Mouse (Mus musculus): ENCODE measurements around the gene Olfr718-ps1.

Gene Olfr718-ps1

DNA sequence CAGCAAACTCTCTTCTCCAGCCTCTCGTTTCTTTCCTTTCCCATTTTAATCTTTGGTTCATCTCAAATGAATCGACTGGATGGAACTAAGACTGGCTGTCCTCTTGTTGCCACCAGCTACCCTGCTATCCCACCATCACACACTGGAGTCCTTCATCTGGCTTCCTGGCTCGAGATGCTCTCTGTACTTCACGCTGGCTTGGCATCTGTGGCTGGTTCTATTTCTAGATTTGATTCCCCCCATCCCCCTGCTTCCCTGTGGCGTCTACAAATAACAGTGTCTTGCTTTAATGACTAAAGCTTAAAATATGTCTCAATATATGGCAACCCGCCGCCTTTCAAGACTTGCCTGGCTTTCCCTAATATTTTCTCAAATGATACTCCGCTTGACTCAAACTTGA lies 19.5 kb downstream of the Olfr718-ps1 start:
- CTCF ChIA-PET, result no interaction called here

- CTCF ChIA-PET, result no interaction called here
Measured at GRCm38 (mm10) chr5:143126908-143127307, 20.5 kb downstream of the Olfr718-ps1 start.

GRCm38 (mm10) chr5:143126089-143126488 lies 21.3 kb downstream of the Olfr718-ps1 start:
- CTCF ChIA-PET, result interaction anchor here (0.6 kb wide), 1 partner anchor 440 kb away, joined by 3 read pairs; no protein-coding TSS in a partner anchor

- CTCF ChIA-PET, result no interaction called here
Measured at GRCm38 (mm10) chr5:143125601-143126000, 21.8 kb downstream of the Olfr718-ps1 start.

GRCm38 (mm10) chr5:143124805-143125378 lies 22.5 kb downstream of the Olfr718-ps1 start:
- CTCF ChIA-PET, result no interaction called here

GRCm38 (mm10) chr5:143122673-143123072 lies 24.7 kb downstream of the Olfr718-ps1 start:
- CTCF ChIA-PET, result no interaction called here

DNA sequence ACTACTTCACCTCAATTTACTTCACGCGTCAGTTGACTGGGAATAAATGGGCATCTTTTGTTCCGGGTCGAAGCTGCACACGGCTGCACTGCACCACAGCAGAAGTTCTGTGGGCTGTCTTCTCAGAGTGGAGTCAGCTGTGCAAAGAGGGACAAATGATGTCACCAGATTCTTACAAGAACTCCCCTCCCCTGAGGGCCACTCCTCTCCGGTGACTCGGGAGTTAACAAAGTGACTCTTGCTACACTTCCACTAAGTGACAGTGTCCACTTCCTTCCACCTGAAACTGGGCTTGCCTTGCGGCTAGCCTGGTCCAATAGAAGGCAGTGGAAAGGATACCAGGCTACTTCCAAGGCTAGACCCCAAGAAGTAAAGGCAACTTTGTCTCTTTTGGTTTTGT lies 25.3 kb downstream of the Olfr718-ps1 start:
- CTCF ChIA-PET, result no interaction called here

- CTCF ChIA-PET, result interaction anchor here (1.4 kb wide), 1 partner anchor 28 kb away, joined by 3 read pairs; no protein-coding TSS in a partner anchor
Measured at GRCm38 (mm10) chr5:143112281-143113246, 34.8 kb downstream of the Olfr718-ps1 start, which contains the start of gene Rnf216. Rnf216 (minus strand) TSS chr5:143112994.

- CTCF ChIA-PET, result no interaction called here
Measured at GRCm38 (mm10) chr5:143106842-143107241, 40.5 kb downstream of the Olfr718-ps1 start.

DNA sequence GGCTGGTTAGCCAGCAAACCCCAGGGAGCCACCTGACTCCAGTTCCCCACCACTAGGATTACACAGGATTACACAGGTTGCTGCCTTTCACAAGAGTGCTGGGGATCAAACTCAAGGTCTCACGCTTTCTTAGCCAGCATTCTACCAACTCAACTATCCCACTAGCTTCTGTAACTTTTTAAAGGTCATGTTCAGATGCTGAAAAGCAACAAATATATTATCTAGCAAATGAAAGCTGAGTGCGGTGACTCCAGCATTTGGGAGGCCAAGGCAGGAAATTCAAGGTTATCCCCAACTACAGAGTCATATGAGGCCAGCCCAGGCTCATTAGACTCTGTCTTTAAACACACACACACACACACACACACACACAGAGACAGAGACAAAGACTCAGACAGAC lies 44.1 kb downstream of the Olfr718-ps1 start:
- CTCF ChIA-PET, result interaction anchor here (0.7 kb wide), 1 partner anchor 199 kb away, joined by 4 read pairs; no protein-coding TSS in a partner anchor

- CTCF ChIA-PET, result no interaction called here
Measured at GRCm38 (mm10) chr5:143101626-143102025, 45.8 kb downstream of the Olfr718-ps1 start.

DNA sequence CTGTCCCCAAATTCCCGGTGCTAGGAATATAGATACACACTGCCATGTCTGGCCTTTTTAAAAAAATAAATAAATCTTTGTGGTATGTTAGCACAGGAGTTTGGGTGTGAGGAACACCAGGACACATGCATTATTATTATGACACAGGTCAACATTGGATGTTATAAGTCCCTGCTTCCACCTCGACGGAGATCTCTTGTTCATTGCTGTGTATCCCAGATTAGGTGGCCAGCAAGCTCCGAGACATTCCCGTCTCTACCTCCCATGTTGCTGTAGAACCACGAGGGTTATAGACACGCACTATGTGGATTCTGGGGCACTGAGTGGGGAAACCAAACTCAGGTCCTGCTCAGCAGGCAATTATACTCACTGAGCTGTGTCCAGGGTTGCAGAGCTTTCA lies 52.1 kb downstream of the Olfr718-ps1 start:
- CTCF ChIA-PET, result no interaction called here

GRCm38 (mm10) chr5:143092891-143093290 lies 54.5 kb downstream of the Olfr718-ps1 start:
- CTCF ChIA-PET, result no interaction called here

DNA sequence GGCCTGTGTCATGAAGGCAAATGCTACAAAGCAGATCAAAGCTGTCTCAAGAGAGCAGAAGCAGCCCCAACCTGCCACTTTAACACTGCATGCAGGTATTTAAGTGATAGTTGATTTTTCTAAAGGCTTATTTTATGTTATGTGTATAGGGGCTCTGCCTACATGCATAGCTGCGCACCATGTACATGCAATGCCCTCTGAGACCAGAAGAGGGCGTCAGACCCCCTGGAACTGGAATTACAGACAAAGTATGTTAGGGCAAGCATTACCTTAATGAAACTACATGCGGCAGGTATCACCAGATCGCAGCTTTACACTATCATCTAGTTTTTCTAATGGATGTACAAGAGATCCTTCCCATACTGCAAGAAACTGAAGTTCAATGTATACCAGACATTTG lies 62.5 kb downstream of the Olfr718-ps1 start:
- CTCF ChIA-PET, result interaction anchor here (1.0 to 1.4 kb wide), 2 partner anchors 8 to 28 kb away, joined by 3 read pairs; partner anchors contain the start of gene Rnf216

Measured in spleen, embryonic (tissue).